8 mouse cellular contexts compared by ENCODE assay signal in genomic region chr13:89539205-89539886, GRCm38 (mm10). TPM values are rescaled to one million over a fixed set of nuclear protein-coding genes. Genes with fewer than 3 reads are reported as not detected.
DNase-seq lines count a peak whose midpoint lies in the region; ATAC-seq lines count a peak whose summit lies in the region.

TSS of gene Hapln1 (plus strand) at chr13:89539796.

- DNase-seq in cerebellum, postnatal 10 days = peak; percentile 81 to 84
- no peak for DNase-seq in cerebellum, adult 18-20 months
- peak; percentile 33 to 70 for DNase-seq in adrenal gland, adult (ENCODE audit: inconsistent age in 2 of 2, low spot score in 1 of 2)
- DNase-seq in forebrain, embryonic 14.5 days (ENCODE audit: low spot score) = peak; percentile 70
- peak; percentile 51 for DNase-seq in telencephalon, adult 2 months (ENCODE audit: low read depth, low spot score)

- H3K4me1 ChIP-seq in forebrain, embryonic 14.5 days (ENCODE audit: control insufficient read depth, insufficient read depth, low read length) = no peaks in the 10 kb centered on the region
- 0 out of 2 replicates have a peak, but pooled peaks cover 2% of the 10 kb centered on the region for H3K4me1 ChIP-seq in intestine, embryonic 16.5 days (ENCODE audit: control insufficient read depth, insufficient read depth, low read length)
- H3K4me1 ChIP-seq in limb, embryonic 12.5 days (replicated peaks) = peaks cover 22% of the 10 kb centered on the region
- H3K4me1 ChIP-seq in midbrain, embryonic 13.5 days (replicated peaks) = peaks cover 6% of the 10 kb centered on the region; the same call in 1 of the 2 replicates

- ATAC-seq in forebrain, embryonic 14.5 days = peak; percentile 80
- ATAC-seq in intestine, embryonic 16.5 days = peak; percentile 86
- peak; percentile 62 for ATAC-seq in limb, embryonic 12.5 days (ENCODE audit: insufficient number of reproducible peaks, insufficient read depth, low FRiP score, low TSS enrichment, low read depth)
- ATAC-seq in midbrain, embryonic 13.5 days = peak; percentile 92

- peak within 1 kb of the TSS; percentile 35 for H3K4me3 ChIP-seq in forebrain, embryonic 14.5 days (ENCODE audit: low read depth, low read length)
- H3K4me3 ChIP-seq in intestine, embryonic 16.5 days (ENCODE audit: low read length) = peak within 1 kb of the TSS; percentile 60
- H3K4me3 ChIP-seq in limb, embryonic 12.5 days (replicated peaks) = peak within 1 kb of the TSS; percentile 52
- peak within 1 kb of the TSS; percentile 47 for H3K4me3 ChIP-seq in midbrain, embryonic 13.5 days (replicated peaks)

- 1% methylated on average over 27 of the region's 29 CpGs for WGBS in forebrain, embryonic 14.5 days
- WGBS in intestine, embryonic 16.5 days = 2% methylated on average over 29 of the region's 29 CpGs
- under 1% methylated on average over 29 of the region's 29 CpGs for WGBS in limb, embryonic 12.5 days
- WGBS in midbrain, embryonic 13.5 days = under 1% methylated on average over 29 of the region's 29 CpGs

- H3K27me3 ChIP-seq in forebrain, embryonic 14.5 days (replicated peaks; ENCODE audit: control insufficient read depth, insufficient read depth, low read length) = no peaks in the 10 kb centered on the region
- H3K27me3 ChIP-seq in intestine, embryonic 16.5 days (replicated peaks; ENCODE audit: control insufficient read depth, insufficient read depth, low read length) = no peaks in the 10 kb centered on the region
- no peaks in the 10 kb centered on the region for H3K27me3 ChIP-seq in limb, embryonic 12.5 days
- peaks cover 7% of the 10 kb centered on the region; the same call in 1 of the 2 replicates for H3K27me3 ChIP-seq in midbrain, embryonic 13.5 days

- H3K4me2 ChIP-seq in forebrain, embryonic 14.5 days (ENCODE audit: low read length) = peak within 1 kb of the TSS; percentile 64
- peak within 1 kb of the TSS; percentile 94 for H3K4me2 ChIP-seq in intestine, embryonic 16.5 days (ENCODE audit: low read depth, low read length)
- H3K4me2 ChIP-seq in limb, embryonic 12.5 days = peak within 1 kb of the TSS; percentile 86
- H3K4me2 ChIP-seq in midbrain, embryonic 13.5 days (replicated peaks) = peak within 1 kb of the TSS; percentile 73

- no peak within 1 kb of the TSS for H3K27ac ChIP-seq in forebrain, embryonic 14.5 days (ENCODE audit: low read depth, low read length)
- H3K27ac ChIP-seq in intestine, embryonic 16.5 days (ENCODE audit: low read length) = no peak within 1 kb of the TSS
- peak within 1 kb of the TSS; percentile 85 for H3K27ac ChIP-seq in limb, embryonic 12.5 days
- H3K27ac ChIP-seq in midbrain, embryonic 13.5 days = no peak within 1 kb of the TSS

- H3K36me3 ChIP-seq in forebrain, embryonic 14.5 days (ENCODE audit: control insufficient read depth, insufficient read depth, low read length) = no peaks in the 10 kb centered on the region
- no peaks in the 10 kb centered on the region for H3K36me3 ChIP-seq in intestine, embryonic 16.5 days (ENCODE audit: control insufficient read depth, insufficient read depth, low read length)
- no peaks in the 10 kb centered on the region for H3K36me3 ChIP-seq in limb, embryonic 12.5 days
- no peaks in the 10 kb centered on the region for H3K36me3 ChIP-seq in midbrain, embryonic 13.5 days

- H3K9ac ChIP-seq in forebrain, embryonic 14.5 days (ENCODE audit: low read length) = peak within 1 kb of the TSS; percentile 54
- H3K9ac ChIP-seq in intestine, embryonic 16.5 days (ENCODE audit: low read depth, low read length) = peak within 1 kb of the TSS; percentile 65
- peak within 1 kb of the TSS; percentile 69 for H3K9ac ChIP-seq in limb, embryonic 12.5 days (replicated peaks)
- H3K9ac ChIP-seq in midbrain, embryonic 13.5 days (replicated peaks) = peak within 1 kb of the TSS; percentile 66

- H3K9me3 ChIP-seq in forebrain, embryonic 14.5 days (replicated peaks; ENCODE audit: control insufficient read depth, low read length) = no peaks in the 10 kb centered on the region
- no peaks in the 10 kb centered on the region for H3K9me3 ChIP-seq in intestine, embryonic 16.5 days (ENCODE audit: control insufficient read depth, low read length)
- no peaks in the 10 kb centered on the region for H3K9me3 ChIP-seq in limb, embryonic 12.5 days
- no peaks in the 10 kb centered on the region for H3K9me3 ChIP-seq in midbrain, embryonic 13.5 days

RNA-seq across cellular contexts. Expression of gene Hapln1, which starts in this region (rescaled TPM):
- polyA plus RNA-seq in forebrain, embryonic 14.5 days (2014; fragmentation: Nextera tagmentation; extraction: Ambion mirVana) = 0.30 and 0.87 TPM in 2 replicates
- 3.7 and 4.0 TPM in 2 replicates for polyA plus RNA-seq in intestine, embryonic 16.5 days (2015; fragmentation: Nextera tagmentation; extraction: Ambion mirVana)
- 12.8 and 21.5 TPM in 2 replicates for polyA plus RNA-seq in limb, embryonic 12.5 days (2016; fragmentation: Nextera tagmentation; extraction: Ambion mirVana)
- polyA plus RNA-seq in midbrain, embryonic 13.5 days (2015; fragmentation: Nextera tagmentation; extraction: Ambion mirVana) = 0.75 and 0.86 TPM in 2 replicates

Comparison
In these comparisons a context has a peak if more than half of its experiments do, and no peak if none do; other contexts are left out.
1. DNase-seq: peak in cerebellum, postnatal 10 days (2 of 2), adrenal gland, adult (2 of 2) and telencephalon, adult 2 months (single experiment); none in cerebellum, adult 18-20 months (0 of 2).
2. Peak in DNase-seq, ATAC-seq, H3K4me3 ChIP-seq, H3K9ac ChIP-seq and H3K4me2 ChIP-seq in forebrain, embryonic 14.5 days; RNA of the gene not detected or under 1 TPM.
3. Peak in ATAC-seq, H3K4me3 ChIP-seq, H3K9ac ChIP-seq and H3K4me2 ChIP-seq in midbrain, embryonic 13.5 days; RNA of the gene not detected or under 1 TPM.
4. Peak in every context shown above with its lines, with median percentiles within 50 percentile points of each other: ATAC-seq, H3K4me2 ChIP-seq, H3K4me3 ChIP-seq and H3K9ac ChIP-seq.